Mouse (Mus musculus) myocyte (in vitro differentiated cells): ENCODE results near the gene Wsb2. TPM values are rescaled to one million over a fixed set of nuclear protein-coding genes. Genes with fewer than 3 reads are reported as not detected.

Experiments used
- H3K27me3 ChIP-seq: one replicate; pipeline ENCODE4 v1.6.1; 2011; ENCODE audit not compliant: control insufficient read depth, insufficient read depth, insufficient read length
- H3K36me3 ChIP-seq: one replicate; pipeline ENCODE4 v1.6.1; 2011; ENCODE audit not compliant: control insufficient read depth, insufficient read depth
- H3K4me2 ChIP-seq: one replicate; pipeline ENCODE4 v1.6.1; 2011; ENCODE audit warnings: low read depth, control low read depth
- H3K4me3 ChIP-seq: one replicate; pipeline ENCODE4 v1.5.1; 2011; ENCODE audit warnings: mild to moderate bottlenecking, control low read depth, moderate library complexity
- H3K79me2 ChIP-seq: one replicate; pipeline ENCODE4 v1.6.1; 2011; ENCODE audit not compliant: control insufficient read depth, insufficient read depth
- H3ac ChIP-seq: one replicate; pipeline ENCODE4 v1.6.1; 2011; ENCODE audit not compliant: control insufficient read depth, insufficient read length
- CEBPB ChIP-seq: IDR thresholded peaks from 2 replicates; pipeline ENCODE4 v1.6.1; 2011; ENCODE audit warnings: mild to moderate bottlenecking, moderate library complexity; ENCODE audit not compliant: poor library complexity, insufficient read depth, severe bottlenecking
- E2F4 ChIP-seq: IDR thresholded peaks from one replicate; pipeline ENCODE4 v1.6.1; 2011; ENCODE audit warnings: mild to moderate bottlenecking, control low read depth, moderate library complexity; ENCODE audit not compliant: insufficient read depth
- MAX ChIP-seq: IDR thresholded peaks from one replicate; pipeline ENCODE4 v1.6.1; 2011; ENCODE audit warnings: low read depth, mild to moderate bottlenecking, control low read depth
- MYOD1 ChIP-seq, 3 experiments: IDR thresholded peaks; one replicate each; pipeline ENCODE4 v1.6.1; 2011; ENCODE audit warnings: control low read depth in 2 of 3, low read depth in 2 of 3, mild to moderate bottlenecking in 2 of 3, moderate library complexity in 1 of 3; ENCODE audit not compliant: insufficient read length in 2 of 3, control insufficient read depth in 1 of 3
- MYOG ChIP-seq, 3 experiments: IDR thresholded peaks; one replicate each; pipeline ENCODE4 v1.6.1; 2011; ENCODE audit warnings: control low read depth in 2 of 3, low read depth in 2 of 3, mild to moderate bottlenecking in 2 of 3; ENCODE audit not compliant: insufficient read length in 2 of 3, control insufficient read depth in 1 of 3, insufficient read depth in 1 of 3
- POLR2A ChIP-seq: IDR thresholded peaks from one replicate; pipeline ENCODE4 v1.6.1; 2011; ENCODE audit warnings: low read depth, mild to moderate bottlenecking, control low read depth, moderate library complexity; ENCODE audit not compliant: insufficient read length
- POLR2AphosphoS2 ChIP-seq: IDR thresholded peaks from one replicate; pipeline ENCODE4 v1.6.1; 2011; ENCODE audit warnings: low read depth, control low read depth; ENCODE audit not compliant: insufficient read length
- REST ChIP-seq: IDR thresholded peaks from one replicate; pipeline ENCODE4 v1.6.1; 2011; ENCODE audit warnings: mild to moderate bottlenecking, control low read depth, moderate library complexity; ENCODE audit not compliant: insufficient read depth, insufficient read length
- SRF ChIP-seq: IDR thresholded peaks from one replicate; pipeline ENCODE4 v1.6.1; 2011; ENCODE audit warnings: low read depth; ENCODE audit not compliant: control insufficient read depth, insufficient read length
- TCF12 ChIP-seq: IDR thresholded peaks from one replicate; pipeline ENCODE4 v1.6.1; 2011; ENCODE audit warnings: mild to moderate bottlenecking, control low read depth; ENCODE audit not compliant: poor library complexity, insufficient read depth, severe bottlenecking
- TCF3 ChIP-seq: IDR thresholded peaks from one replicate; pipeline ENCODE4 v1.6.1; 2011; ENCODE audit warnings: low read depth, control low read depth; ENCODE audit not compliant: insufficient read length
- USF1 ChIP-seq: IDR thresholded peaks from one replicate; pipeline ENCODE4 v1.6.1; 2011; ENCODE audit warnings: low read depth, mild to moderate bottlenecking, control low read depth, moderate library complexity
- polyA plus RNA-seq: library from polyadenylated mRNA; unstranded; fragments of >200 nt; fragmentation: generic; extraction: Trizol; gene quantifications from one replicate; pipeline ENCODE4 v1.2.1, GENCODE M21; 2012; ENCODE audit warnings: missing spikeins

Wsb2 gene
- polyA plus RNA-seq, 1 experiment = 142 TPM

GRCm38 (mm10) chr5:117395834-117396233, 38.7 kb downstream of the Wsb2 start:
- H3K79me2 ChIP-seq = no peaks in the 10 kb centered on the region
- TF ChIP-seq MYOG (IDR thresholded peaks at IDR 0.05; ENCODE audit: control insufficient read depth in 1 of 3, insufficient read depth in 1 of 3, insufficient read length in 2 of 3, low read depth in 2 of 3) (no peak), TCF12 (no peak), POLR2A (no peak), MAX (no peak), TCF3 (no peak), SRF (no peak)

DNA sequence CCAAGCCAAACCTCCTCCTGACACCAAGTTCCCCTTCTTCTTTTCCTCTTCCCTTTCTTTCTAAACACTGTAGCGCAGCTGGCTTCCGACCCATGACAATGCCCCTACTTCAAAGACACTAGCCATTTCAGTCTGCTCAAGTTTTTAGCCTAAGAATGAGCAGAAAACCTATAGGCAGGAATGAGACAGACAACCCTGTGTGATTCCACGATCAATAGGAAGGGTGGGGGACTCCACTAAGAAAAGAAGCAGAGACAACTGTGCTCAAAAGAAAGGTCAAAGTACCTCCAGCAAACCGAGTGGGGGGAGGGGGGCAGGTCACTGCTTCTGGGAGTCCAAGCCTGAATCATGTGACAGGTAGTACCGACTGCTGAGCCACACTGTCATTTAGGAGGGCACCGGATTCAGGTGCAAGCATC, 39.5 kb downstream of the Wsb2 start:
- Histone ChIP-seq H3K79me2 (no peaks in the 10 kb centered on the region), H3ac (no peak overlapping the region), H3K4me3 (no peak overlapping the region), H3K4me2 (no peak overlapping the region), H3K36me3 (no peaks in the 10 kb centered on the region), H3K27me3 (peaks cover 17% of the 10 kb centered on the region)
- no peak for TF ChIP-seq CEBPB
- no peak for TF ChIP-seq E2F4
- no peak for TF ChIP-seq REST
- TF ChIP-seq POLR2AphosphoS2 = no peak
- TF ChIP-seq TCF12 = no peak
- TF ChIP-seq POLR2A = no peak
- no peak for TF ChIP-seq MAX
- no peak for TF ChIP-seq SRF
- TF ChIP-seq MYOD1 (IDR thresholded peaks at IDR 0.05; ENCODE audit: control insufficient read depth in 1 of 3, insufficient read length in 2 of 3, low read depth in 2 of 3) = no peak
- no peak for TF ChIP-seq MYOG (IDR thresholded peaks at IDR 0.05; ENCODE audit: control insufficient read depth in 1 of 3, insufficient read depth in 1 of 3, insufficient read length in 2 of 3, low read depth in 2 of 3)
- no peak for TF ChIP-seq TCF3
- no peak for TF ChIP-seq USF1

More at GRCm38 (mm10) chr5:117395834-117396233, 38.7 kb downstream of the Wsb2 start:
- Histone ChIP-seq H3K36me3 (no peaks in the 10 kb centered on the region), H3K4me2 (no peak overlapping the region), H3K27me3 (peaks cover 17% of the 10 kb centered on the region), H3ac (no peak overlapping the region), H3K4me3 (no peak overlapping the region)

GRCm38 (mm10) chr5:117397371-117397770, 40.3 kb downstream of the Wsb2 start:
- H3ac ChIP-seq = no peak overlapping the region
- H3K4me3 ChIP-seq = no peak overlapping the region
- no peaks in the 10 kb centered on the region for H3K36me3 ChIP-seq
- peaks cover 17% of the 10 kb centered on the region for H3K27me3 ChIP-seq
- H3K4me2 ChIP-seq = no peak overlapping the region
- TF ChIP-seq E2F4 = no peak
- TF ChIP-seq TCF12 = no peak
- no peak for TF ChIP-seq TCF3
- no peak for TF ChIP-seq MYOD1 (IDR thresholded peaks at IDR 0.05; ENCODE audit: control insufficient read depth in 1 of 3, insufficient read length in 2 of 3, low read depth in 2 of 3)
- TF ChIP-seq MYOG (IDR thresholded peaks at IDR 0.05; ENCODE audit: control insufficient read depth in 1 of 3, insufficient read depth in 1 of 3, insufficient read length in 2 of 3, low read depth in 2 of 3) = no peak
- TF ChIP-seq USF1 = no peak
- TF ChIP-seq POLR2AphosphoS2 = no peak
- TF ChIP-seq CEBPB = no peak
- no peak for TF ChIP-seq SRF
- TF ChIP-seq REST = no peak
- no peak for TF ChIP-seq POLR2A
- TF ChIP-seq MAX = no peak
- H3K79me2 ChIP-seq = no peaks in the 10 kb centered on the region

GRCm38 (mm10) chr5:117398007-117398550, 41.0 kb downstream of the Wsb2 start:
- H3ac ChIP-seq = no peak overlapping the region
- H3K4me3 ChIP-seq = no peak overlapping the region
- H3K4me2 ChIP-seq = no peak overlapping the region
- TF ChIP-seq TCF3 (no peak), E2F4 (no peak), MAX (no peak), REST (no peak), POLR2A (no peak), TCF12 (no peak), POLR2AphosphoS2 (no peak), MYOG (IDR thresholded peaks at IDR 0.05; ENCODE audit: control insufficient read depth in 1 of 3, insufficient read depth in 1 of 3, insufficient read length in 2 of 3, low read depth in 2 of 3) (no peak), CEBPB (no peak), MYOD1 (IDR thresholded peaks at IDR 0.05; ENCODE audit: control insufficient read depth in 1 of 3, insufficient read length in 2 of 3, low read depth in 2 of 3) (no peak), USF1 (no peak), SRF (no peak)
- no peaks in the 10 kb centered on the region for H3K36me3 ChIP-seq
- no peaks in the 10 kb centered on the region for H3K79me2 ChIP-seq
- H3K27me3 ChIP-seq = peaks cover 24% of the 10 kb centered on the region
